Mouse (Mus musculus) forebrain, embryonic 11.5 days (tissue): ENCODE measurements around the gene Cldn18. TPM values are rescaled to one million over a fixed set of nuclear protein-coding genes. Genes with fewer than 3 reads are reported as not detected.

Experiments
- polyA plus RNA-seq: library from polyadenylated mRNA; unstranded; fragments of >200 nt; fragmentation: Nextera tagmentation; extraction: Ambion mirVana; gene quantifications from 2 replicates; pipeline ENCODE4 v1.2.1, GENCODE M21; 2014

Gene Cldn18
- polyA plus RNA-seq, 1 experiment from 2014 or later, result not detected

Other genes with a start within 250 kb of the Cldn18 start
- 38.9 and 39.9 TPM in 2 replicates for gene Armc8, start 148.4 kb downstream of the Cldn18 start, polyA plus RNA-seq
- gene Dbr1, start 141.5 kb downstream of the Cldn18 start, polyA plus RNA-seq, result 37.2 and 39.8 TPM in 2 replicates
- not detected in 2 replicates for gene A4gnt, start 104.8 kb downstream of the Cldn18 start, polyA plus RNA-seq
- gene Dzip1l, start 87.8 kb downstream of the Cldn18 start, polyA plus RNA-seq, result 21.4 and 21.7 TPM in 2 replicates
- gene Sox14, start 158.9 kb upstream of the Cldn18 start, polyA plus RNA-seq, result 0.77 and 1.9 TPM in 2 replicates